Mouse (Mus musculus) kidney, embryonic 14.5 days (tissue): ENCODE data around the gene Use1. TPM values are rescaled to one million over a fixed set of nuclear protein-coding genes. Genes with fewer than 3 reads are reported as not detected.

Source experiments
- ATAC-seq: fragments of 200-750 bp; cut with Nextera tagmentation; 2 replicates; pipeline ENCODE4 v1.8.0; 2017; ENCODE audit warnings: moderate number of reproducible peaks, mild to moderate bottlenecking, moderate TSS enrichment, moderate library complexity; ENCODE audit not compliant: low FRiP score, low TSS enrichment
- H3K27ac ChIP-seq: fragments of 300-500 bp; sonication (generic); 2 replicates; pipeline ENCODE4 v1.5.1; 2014; ENCODE audit warnings: low read depth, mild to moderate bottlenecking, low read length, moderate library complexity, mixed read lengths
- H3K27me3 ChIP-seq: fragments of 300-500 bp; sonication (generic); 2 replicates; pipeline ENCODE4 v1.6.1; 2014; ENCODE audit warnings: mild to moderate bottlenecking, low read length; ENCODE audit not compliant: control insufficient read depth, insufficient read depth
- H3K36me3 ChIP-seq: fragments of 300-500 bp; sonication (generic); 2 replicates; pipeline ENCODE4 v1.6.1; 2014; ENCODE audit warnings: low read length, mixed read lengths; ENCODE audit not compliant: control insufficient read depth, insufficient read depth
- H3K4me1 ChIP-seq: fragments of 300-500 bp; sonication (generic); 2 replicates; pipeline ENCODE4 v1.6.1; 2014; ENCODE audit warnings: low read length, mixed read lengths; ENCODE audit not compliant: control insufficient read depth, insufficient read depth
- H3K4me2 ChIP-seq: fragments of 300-500 bp; sonication (generic); replicated peaks from 2 replicates; pipeline ENCODE4 v1.6.1; 2014; ENCODE audit warnings: low read depth, mild to moderate bottlenecking, low read length
- H3K4me3 ChIP-seq: fragments of 300-500 bp; sonication (generic); 2 replicates; pipeline ENCODE4 v1.5.1; 2014; ENCODE audit warnings: mild to moderate bottlenecking, low read length
- H3K9ac ChIP-seq: fragments of 300-500 bp; sonication (generic); 2 replicates; pipeline ENCODE4 v1.6.1; 2014; ENCODE audit warnings: low read depth, mild to moderate bottlenecking, low read length, moderate library complexity
- H3K9me3 ChIP-seq: fragments of 300-500 bp; sonication (generic); 2 replicates; pipeline ENCODE4 v1.6.1; 2016; ENCODE audit warnings: low read length; ENCODE audit not compliant: control insufficient read depth
- WGBS: fragments of 180-500 bp; shearing (Covaris S2); extraction: QIAGEN DNeasy Blood & Tissue Kit; methylation state at CpG from one replicate; pipeline ENCODE4 v1.1.7; 2014; 5-methylcytosine and 5-hydroxymethylcytosine counted together
- polyA plus RNA-seq: library from polyadenylated mRNA; unstranded; fragments of >200 nt; fragmentation: Nextera tagmentation; extraction: Ambion mirVana; gene quantifications from 2 replicates; pipeline ENCODE4 v1.2.1, GENCODE M21; 2014

Gene Use1
- polyA plus RNA-seq, 1 experiment from 2014 or later, result 112 TPM

GRCm38 (mm10) chr8:71395071-71395470 lies 28.4 kb downstream of the Use1 start:
- WGBS, result 82% methylated on average over 10 of the region's 10 CpGs
- Histone ChIP-seq H3K27ac (peak overlapping the region; percentile 55; the same call in 1 of the 2 replicates), H3K9me3 (no peaks in the 10 kb centered on the region), H3K27me3 (no peaks in the 10 kb centered on the region), H3K4me1 (peaks cover 6% of the 10 kb centered on the region; the same call in 1 of the 2 replicates), H3K9ac (no peak overlapping the region), H3K4me3 (peak overlapping the region; percentile 12; the same call in 1 of the 2 replicates), H3K4me2 (peak overlapping the region; percentile 8; the same call in 1 of the 2 replicates), H3K36me3 (peaks cover 18% of the 10 kb centered on the region)
- ATAC-seq, result no peak

DNA sequence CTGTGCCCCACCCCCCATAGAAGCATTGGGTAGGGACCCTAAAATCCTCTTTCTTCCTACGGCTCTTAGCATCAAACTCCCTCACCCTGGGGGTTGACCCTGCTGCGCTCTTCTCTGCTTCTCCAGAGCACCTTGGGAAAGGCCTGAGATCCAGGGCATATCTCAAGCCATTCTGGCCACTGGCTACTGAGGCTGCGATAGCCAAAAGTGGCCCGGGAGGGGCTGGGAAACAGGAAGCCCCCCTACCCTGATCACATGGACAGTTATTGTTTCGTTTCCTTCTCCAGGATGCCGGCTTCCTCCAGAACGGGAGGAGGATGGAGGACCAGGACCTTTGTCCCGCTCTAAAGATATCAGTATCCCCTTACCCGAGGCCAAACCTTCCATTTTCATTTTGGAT lies 29.0 kb downstream of the Use1 start, which contains the start of gene Ushbp1:
Ushbp1 (minus strand) TSS at position 174 of the 400 bp plus-strand sequence.
- H3K4me2 ChIP-seq, result peak within 1 kb of the TSS; percentile 43
- 75% methylated on average over 9 of the region's 9 CpGs for WGBS
- H3K4me3 ChIP-seq, result peak within 1 kb of the TSS; percentile 77
- H3K27me3 ChIP-seq, result no peaks in the 10 kb centered on the region
- H3K27ac ChIP-seq, result peak within 1 kb of the TSS; percentile 55
- H3K9ac ChIP-seq, result peak within 1 kb of the TSS; percentile 78; the same call in 1 of the 2 replicates
- peaks cover 21% of the 10 kb centered on the region for H3K36me3 ChIP-seq
- ATAC-seq, result no peak
- no peaks in the 10 kb centered on the region for H3K9me3 ChIP-seq
- H3K4me1 ChIP-seq, result peaks cover 6% of the 10 kb centered on the region; the same call in 1 of the 2 replicates

GRCm38 (mm10) chr8:71396639-71397305 lies 30.1 kb downstream of the Use1 start, which contains the start of gene Babam1:
Gene Babam1 (plus strand): TSS chr8:71396861.
- peak within 1 kb of the TSS; percentile 44 for H3K27ac ChIP-seq
- whole genome bisulfite sequencing, result 1% methylated on average over 34 of the region's 34 CpGs

GRCm38 (mm10) chr8:71397701-71398100 lies 31.1 kb downstream of the Use1 start:
- no peak for ATAC-seq
- H3K9ac ChIP-seq, result no peak overlapping the region
- no peak overlapping the region for H3K27ac ChIP-seq

More at GRCm38 (mm10) chr8:71396639-71397305, 30.1 kb downstream of the Use1 start, which contains the start of gene Babam1:
- H3K36me3 ChIP-seq, result peaks cover 25% of the 10 kb centered on the region
- ATAC-seq, result peak; percentile 97
- no peaks in the 10 kb centered on the region for H3K9me3 ChIP-seq
- peak within 1 kb of the TSS; percentile 78 for H3K9ac ChIP-seq
- no peaks in the 10 kb centered on the region for H3K27me3 ChIP-seq
- peak within 1 kb of the TSS; percentile 77 for H3K4me3 ChIP-seq
- peaks cover 6% of the 10 kb centered on the region; the same call in 1 of the 2 replicates for H3K4me1 ChIP-seq
- H3K4me2 ChIP-seq, result peak within 1 kb of the TSS; percentile 89

GRCm38 (mm10) chr8:71400826-71401225 lies 34.2 kb downstream of the Use1 start:
- no peak overlapping the region for H3K27ac ChIP-seq
- H3K4me3 ChIP-seq, result no peak overlapping the region
- no peaks in the 10 kb centered on the region for H3K27me3 ChIP-seq
- H3K9me3 ChIP-seq, result no peaks in the 10 kb centered on the region
- ATAC-seq, result no peak
- peaks cover 13% of the 10 kb centered on the region; the same call in 1 of the 2 replicates for H3K4me1 ChIP-seq
- no peak overlapping the region for H3K4me2 ChIP-seq
- H3K9ac ChIP-seq, result no peak overlapping the region
- 90% methylated on average over 2 of the region's 2 CpGs for WGBS
- H3K36me3 ChIP-seq, result peaks cover 31% of the 10 kb centered on the region

More at GRCm38 (mm10) chr8:71397701-71398100, 31.1 kb downstream of the Use1 start:
- H3K36me3 ChIP-seq, result peaks cover 28% of the 10 kb centered on the region
- H3K4me3 ChIP-seq, result peak overlapping the region; percentile 77
- WGBS, result 85% methylated on average over 12 of the region's 12 CpGs
- no peaks in the 10 kb centered on the region for H3K9me3 ChIP-seq
- H3K27me3 ChIP-seq, result no peaks in the 10 kb centered on the region
- peaks cover 6% of the 10 kb centered on the region; the same call in 1 of the 2 replicates for H3K4me1 ChIP-seq
- peak overlapping the region; percentile 89 for H3K4me2 ChIP-seq

DNA sequence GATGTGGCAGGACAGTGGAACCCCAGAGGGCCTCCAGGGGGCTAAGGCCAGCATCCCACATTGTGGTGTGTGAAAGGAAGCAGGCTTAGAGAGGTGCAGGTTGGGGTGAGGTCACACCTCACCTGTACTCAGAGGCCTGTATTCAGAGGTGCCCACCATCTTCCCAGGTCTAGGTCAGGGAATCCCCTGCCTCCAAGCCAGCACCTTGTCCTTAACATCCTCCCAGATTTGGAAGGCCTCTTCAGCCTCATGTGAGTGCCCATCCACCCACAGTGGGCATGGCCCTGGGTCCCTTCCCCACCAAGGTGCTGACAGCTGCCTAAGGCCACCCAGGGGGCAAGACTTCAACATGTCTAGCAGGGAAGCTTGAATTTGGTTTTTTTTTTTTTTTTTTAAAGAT lies 34.8 kb downstream of the Use1 start:
- Histone ChIP-seq H3K36me3 (peaks cover 31% of the 10 kb centered on the region), H3K27me3 (no peaks in the 10 kb centered on the region), H3K9ac (no peak overlapping the region), H3K9me3 (no peaks in the 10 kb centered on the region), H3K27ac (no peak overlapping the region), H3K4me1 (peaks cover 13% of the 10 kb centered on the region; the same call in 1 of the 2 replicates), H3K4me3 (no peak overlapping the region), H3K4me2 (no peak overlapping the region)
- ATAC-seq, result no peak

DNA sequence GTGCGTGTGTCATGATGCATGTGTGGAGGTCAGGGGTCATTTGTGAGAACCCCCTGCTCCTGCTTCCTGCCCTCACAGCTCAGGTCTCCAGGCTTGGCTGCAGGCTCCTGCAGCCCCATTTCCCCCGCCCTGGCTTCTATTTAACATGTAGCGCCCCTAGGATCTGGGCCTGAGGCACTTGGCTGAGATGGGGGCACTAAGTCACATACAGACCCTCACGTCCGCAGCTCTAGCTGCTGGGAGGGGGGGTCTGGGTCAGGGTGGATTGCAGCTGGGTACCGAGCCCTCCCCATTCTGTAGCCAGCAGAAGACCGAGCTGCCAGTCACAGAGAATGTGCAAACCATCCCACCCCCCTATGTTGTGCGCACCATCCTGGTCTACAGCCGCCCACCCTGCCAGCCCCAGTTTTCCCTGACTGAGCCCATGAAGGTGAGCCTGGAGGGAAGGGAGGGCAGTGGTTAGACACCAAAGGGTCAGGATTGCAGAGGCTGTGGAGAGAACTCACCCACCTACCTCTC lies 35.9 kb downstream of the Use1 start:
- H3K27ac ChIP-seq, result no peak overlapping the region
- H3K9ac ChIP-seq, result no peak overlapping the region
- H3K27me3 ChIP-seq, result no peaks in the 10 kb centered on the region
- no peak overlapping the region for H3K4me2 ChIP-seq
- H3K4me1 ChIP-seq, result peaks cover 18% of the 10 kb centered on the region
- 84% methylated on average over 9 of the region's 9 CpGs for WGBS
- no peaks in the 10 kb centered on the region for H3K9me3 ChIP-seq
- H3K36me3 ChIP-seq, result peaks cover 36% of the 10 kb centered on the region
- no peak overlapping the region for H3K4me3 ChIP-seq
- no peak for ATAC-seq

- Histone ChIP-seq H3K27ac (no peak overlapping the region), H3K9me3 (no peaks in the 10 kb centered on the region), H3K36me3 (peaks cover 42% of the 10 kb centered on the region), H3K4me1 (peaks cover 15% of the 10 kb centered on the region), H3K4me3 (no peak overlapping the region), H3K4me2 (no peak overlapping the region), H3K27me3 (no peaks in the 10 kb centered on the region), H3K9ac (no peak overlapping the region)
- 76% methylated on average over 6 of the region's 6 CpGs for WGBS
- ATAC-seq, result no peak
Measured at GRCm38 (mm10) chr8:71403107-71403885, 36.6 kb downstream of the Use1 start.
